Mouse (Mus musculus): ENCODE results near the gene Ghdc.
"Not testable (repeated sequence)": the region's sequence is repeated elsewhere in the genome, so short reads cannot be mapped to it uniquely, and the experiment has no call there.

Gene Ghdc

GRCm38 (mm10) chr11:100770646-100771408 is at the start of gene Ghdc:
Gene Ghdc, minus strand, starts transcription at chr11:100770957.
- DNase-seq (ENCODE audit: low read depth), result peak; percentile 64

- DNase-seq (ENCODE audit: low read depth), result no peak
Measured at GRCm38 (mm10) chr11:100820047-100820446, 49.3 kb upstream of the Ghdc start.

GRCm38 (mm10) chr11:100819626-100820025 is 48.9 kb upstream of the Ghdc start:
- DNase-seq (ENCODE audit: low read depth), result no peak

DNA sequence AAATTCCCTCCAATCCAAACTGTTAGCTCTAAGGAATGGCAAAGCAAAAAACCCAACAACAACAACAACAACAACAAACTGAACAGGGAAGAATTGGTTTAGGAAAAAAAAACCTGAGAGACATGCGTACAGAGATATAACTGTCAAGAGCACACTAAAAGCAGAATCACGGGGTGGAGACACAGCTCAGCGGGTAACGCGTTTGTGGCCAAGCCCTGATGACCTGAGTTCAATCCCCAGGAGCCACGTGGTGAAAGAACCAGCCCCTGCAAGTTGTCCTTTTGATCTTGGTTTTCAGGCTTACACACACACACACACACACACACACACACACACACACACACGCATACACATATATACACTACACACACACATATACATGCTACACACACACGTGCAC is 48.3 kb upstream of the Ghdc start:
- DNase-seq (ENCODE audit: low read depth), result no peak

DNA sequence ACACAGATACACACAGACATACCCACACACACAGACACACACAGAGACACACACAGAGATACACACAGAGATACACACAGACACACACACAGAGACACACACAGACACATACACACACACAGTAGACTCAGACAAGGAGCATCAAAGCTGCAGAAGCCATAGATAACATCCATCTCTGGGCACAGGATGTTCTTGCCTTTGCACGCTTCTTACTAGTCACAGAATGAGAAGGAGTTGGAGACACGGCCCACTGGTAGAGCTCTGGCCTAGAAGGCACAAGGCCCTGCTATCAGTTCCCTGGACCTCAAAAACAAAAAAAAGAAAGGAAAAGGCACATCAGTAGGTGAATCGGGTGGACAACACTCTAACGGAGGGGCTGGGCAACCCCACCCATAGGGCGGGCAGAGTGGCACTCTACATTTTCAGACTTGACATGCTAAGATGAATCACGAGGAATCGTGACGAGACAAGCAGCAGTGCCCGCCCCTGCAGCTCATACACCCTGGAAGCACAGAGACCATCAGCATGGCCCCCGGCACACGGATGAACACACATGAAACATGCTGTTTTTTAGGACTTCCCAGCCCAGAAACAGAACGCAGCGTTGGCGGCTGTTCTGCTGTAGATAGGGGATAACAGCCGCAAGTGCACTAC is 47.7 kb upstream of the Ghdc start:
- no peak for DNase-seq (ENCODE audit: low read depth)

- no peak for DNase-seq (ENCODE audit: low read depth)
Measured at GRCm38 (mm10) chr11:100817311-100817710, 46.6 kb upstream of the Ghdc start.

DNA sequence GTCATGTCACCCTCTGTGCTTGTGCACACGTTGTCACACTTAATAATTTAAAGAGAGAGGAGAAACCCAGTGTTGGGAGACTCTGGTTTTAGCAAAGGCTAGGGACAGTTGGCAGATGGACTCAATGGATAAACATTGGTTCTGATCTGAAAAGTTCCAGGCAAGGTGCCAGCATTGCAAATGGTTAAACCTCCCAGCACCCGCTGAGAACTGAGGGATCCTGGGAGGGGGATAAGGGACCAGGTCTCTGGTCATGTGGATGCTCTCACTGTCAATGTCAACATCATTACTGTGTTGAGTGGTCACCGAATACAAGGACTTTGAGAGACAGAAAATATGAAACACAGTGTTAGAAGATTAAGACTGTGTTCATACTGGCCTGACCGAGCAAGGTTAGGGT is 46.0 kb upstream of the Ghdc start:
- no peak for DNase-seq (ENCODE audit: low read depth)

- DNase-seq (ENCODE audit: low read depth), result no peak
Measured at GRCm38 (mm10) chr11:100816342-100816741, 45.6 kb upstream of the Ghdc start.

GRCm38 (mm10) chr11:100814498-100814897 is 43.7 kb upstream of the Ghdc start:
- DNase-seq (ENCODE audit: low read depth), result peak; percentile 82

- no peak for DNase-seq (ENCODE audit: low read depth)
Measured at GRCm38 (mm10) chr11:100811132-100811531, 40.4 kb upstream of the Ghdc start.

DNA sequence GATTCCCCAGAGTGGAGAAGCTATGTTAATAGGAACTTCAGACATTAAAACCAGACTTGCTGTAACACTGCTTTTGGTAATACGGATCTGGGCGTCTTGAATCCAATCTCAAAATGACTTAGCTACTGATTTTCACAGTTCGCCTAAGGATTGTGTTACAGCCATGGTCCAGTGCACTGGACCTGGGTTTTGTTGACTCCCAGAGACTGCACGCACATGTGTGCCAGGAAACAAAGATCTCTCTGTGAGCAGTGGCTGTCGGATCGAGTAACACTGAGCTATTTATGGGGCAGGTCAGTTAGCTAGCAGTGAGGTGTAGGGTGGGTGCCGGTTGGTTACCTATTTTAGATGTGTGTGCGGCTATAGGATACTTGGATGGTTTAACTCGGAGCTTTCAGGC is 39.8 kb upstream of the Ghdc start:
- DNase-seq (ENCODE audit: low read depth), result no peak

DNA sequence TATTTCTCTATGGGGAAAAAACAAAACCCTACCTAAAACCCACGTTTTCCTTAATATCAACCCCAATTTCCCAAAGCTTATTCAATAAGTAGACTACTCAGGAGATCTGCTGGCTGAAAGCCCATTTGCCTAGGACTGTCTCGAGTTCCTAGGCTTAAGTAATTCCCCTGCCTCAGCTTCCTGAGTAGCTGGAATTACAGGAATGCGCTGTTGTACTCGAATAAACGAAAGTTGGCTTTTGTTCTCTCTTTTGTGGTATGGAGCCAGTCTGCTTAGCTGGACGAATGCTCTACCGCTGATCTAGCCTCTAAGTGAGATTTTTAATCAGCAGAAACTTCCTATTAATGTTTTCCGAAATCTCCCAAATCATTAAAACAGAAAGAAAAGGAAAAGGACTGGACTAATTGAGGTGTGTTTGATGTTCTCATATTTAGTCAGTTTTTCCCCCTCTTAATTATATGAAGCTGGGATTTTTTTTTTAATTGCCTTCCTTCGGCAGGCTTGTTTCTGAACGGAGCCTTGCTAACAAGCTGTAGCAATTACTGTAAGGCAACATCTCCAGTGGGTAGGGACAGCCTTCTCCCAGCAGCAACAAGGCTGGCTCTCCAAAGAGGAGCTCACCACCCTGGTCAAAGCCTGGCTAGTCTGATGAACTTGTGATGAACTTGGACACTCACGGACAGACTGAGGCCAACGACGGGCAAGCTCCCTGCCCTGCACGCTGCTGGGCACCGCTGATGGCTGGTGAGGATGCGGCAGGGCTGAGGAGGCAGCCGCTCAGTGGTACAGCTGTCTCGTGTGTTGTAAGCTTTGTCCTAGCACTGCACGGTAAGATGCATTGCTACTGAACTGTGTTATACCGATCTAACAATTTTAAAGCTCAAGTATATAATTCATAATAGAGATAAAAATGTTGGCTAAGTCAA is 35.9 kb upstream of the Ghdc start:
- DNase-seq (ENCODE audit: low read depth), result no peak

DNA sequence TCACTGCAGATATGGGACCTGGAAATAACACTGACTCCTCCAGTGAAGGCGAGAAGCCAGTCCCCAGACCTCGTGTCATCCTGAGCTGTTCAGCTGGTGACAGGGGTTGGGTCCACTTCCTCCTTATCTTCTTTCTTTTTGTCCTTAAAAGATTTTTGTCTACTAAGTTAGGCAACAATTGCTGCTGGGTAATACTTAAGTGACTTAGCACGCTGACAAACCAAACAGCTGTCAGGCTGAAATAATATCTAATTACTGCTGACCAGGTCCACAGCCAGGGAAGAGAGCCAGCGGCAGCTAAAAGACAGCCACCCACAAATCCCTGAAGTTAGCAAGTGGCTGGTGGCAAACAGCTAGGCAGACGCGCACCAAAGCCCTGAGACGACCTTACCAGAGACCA is 34.8 kb upstream of the Ghdc start:
- DNase-seq (ENCODE audit: low read depth), result no peak

GRCm38 (mm10) chr11:100804409-100804808 is 33.7 kb upstream of the Ghdc start:
- no peak for DNase-seq (ENCODE audit: low read depth)

DNA sequence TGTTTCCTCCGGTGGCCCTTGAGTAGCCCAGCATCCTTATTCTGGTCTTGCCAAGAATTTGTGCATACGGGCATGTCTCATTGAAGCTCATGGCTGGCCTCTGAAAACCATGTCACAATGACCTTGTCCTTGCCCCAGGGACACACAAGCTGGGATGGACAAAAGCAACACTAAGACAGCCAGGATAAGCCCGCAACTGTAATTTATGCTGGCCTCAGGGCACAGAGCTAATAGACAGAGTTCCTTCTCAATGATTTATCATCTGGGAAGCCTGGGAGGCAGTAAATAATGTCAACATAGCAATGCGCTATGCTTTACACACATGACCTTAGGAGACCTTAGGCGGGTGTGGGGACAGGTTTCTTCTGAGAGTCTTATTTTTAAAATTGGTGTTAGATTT is 28.7 kb upstream of the Ghdc start:
- no peak for DNase-seq (ENCODE audit: low read depth)

- DNase-seq (ENCODE audit: low read depth), result no peak
Measured at GRCm38 (mm10) chr11:100796585-100796984, 25.8 kb upstream of the Ghdc start.

DNA sequence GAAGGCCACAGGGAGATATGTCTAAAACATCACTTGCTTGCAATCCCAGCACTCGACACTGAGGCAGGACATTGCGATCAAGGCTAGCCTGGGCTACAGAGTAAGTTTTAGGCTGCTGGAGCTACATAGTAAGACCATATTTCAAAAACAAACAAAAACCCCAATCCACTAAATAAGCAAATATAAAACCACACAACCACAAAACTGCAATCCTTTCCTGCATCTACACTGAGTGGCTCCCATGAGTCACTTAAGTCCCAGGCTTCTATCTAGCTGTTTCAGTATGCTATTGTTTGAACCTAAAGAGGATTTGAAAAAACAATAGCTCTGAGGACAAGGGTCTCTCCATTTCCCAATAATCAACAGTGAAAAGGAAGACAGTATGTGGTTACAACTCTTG is 24.6 kb upstream of the Ghdc start:
- DNase-seq (ENCODE audit: low read depth), result no peak

GRCm38 (mm10) chr11:100791457-100792049 is 20.8 kb upstream of the Ghdc start:
- DNase-seq (ENCODE audit: low read depth), result no peak

- not testable (repeated sequence) for DNase-seq (ENCODE audit: low read depth)
Measured at GRCm38 (mm10) chr11:100790644-100791043, 19.9 kb upstream of the Ghdc start.

DNA sequence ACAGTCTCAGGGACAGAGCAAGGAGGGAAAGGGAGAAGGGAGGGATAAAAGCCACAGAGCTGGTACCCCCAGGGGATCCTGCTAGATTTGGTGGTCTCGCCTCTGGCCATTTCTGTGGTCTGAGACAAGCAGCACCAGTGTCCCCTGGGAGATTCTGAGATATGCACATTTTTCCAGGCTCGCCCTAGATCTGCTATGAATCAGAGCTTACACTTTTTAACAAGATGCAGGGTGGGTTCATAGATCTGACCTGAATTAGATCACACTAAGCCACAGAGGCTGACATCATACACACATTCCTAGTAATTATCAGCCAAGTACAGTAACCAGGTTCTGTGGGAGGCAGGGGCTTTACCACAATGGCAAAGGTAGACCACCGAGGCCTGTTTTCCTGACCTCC is 18.9 kb upstream of the Ghdc start:
- no peak for DNase-seq (ENCODE audit: low read depth)

DNA sequence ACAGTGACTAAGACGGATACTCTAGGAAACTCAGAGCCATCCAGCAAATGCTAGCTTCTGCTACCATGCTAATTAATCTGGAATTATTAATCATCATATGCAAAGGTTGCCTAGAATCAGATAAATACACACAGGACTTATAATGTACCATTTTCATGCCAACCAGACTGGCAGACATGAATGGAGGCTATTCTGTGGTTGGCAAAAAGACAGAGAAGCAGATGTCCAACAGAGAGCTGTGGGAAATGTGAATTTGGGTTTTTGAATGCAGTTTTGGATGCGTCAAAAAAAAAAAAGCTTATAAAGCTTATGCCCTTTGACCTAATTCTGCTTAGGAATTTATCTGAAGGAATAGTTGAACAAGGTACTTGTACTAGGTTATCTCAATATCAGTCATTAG is 15.0 kb upstream of the Ghdc start:
- DNase-seq (ENCODE audit: low read depth), result no peak

DNA sequence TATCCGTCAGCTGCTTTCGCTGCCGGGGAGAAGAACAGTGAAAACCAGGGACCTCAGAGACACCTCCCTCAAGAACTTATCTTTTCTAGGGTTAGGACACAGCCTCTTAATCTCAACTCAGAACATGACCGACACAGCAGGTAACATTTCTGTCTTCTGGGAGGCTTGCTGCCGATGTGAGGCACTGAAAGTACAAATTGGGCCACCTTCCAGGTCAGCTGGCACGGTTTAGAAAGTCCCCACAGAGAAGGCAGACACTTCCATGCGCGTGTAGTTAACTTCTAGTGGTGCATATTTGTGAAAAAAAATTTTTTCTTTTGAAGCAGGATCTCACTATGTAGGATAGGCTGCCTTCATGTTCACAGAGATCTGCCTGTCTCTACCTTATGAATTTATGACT is 13.5 kb upstream of the Ghdc start:
- no peak for DNase-seq (ENCODE audit: low read depth)
